7 mouse cellular contexts compared by ENCODE assay signal in the genomic region with DNA sequence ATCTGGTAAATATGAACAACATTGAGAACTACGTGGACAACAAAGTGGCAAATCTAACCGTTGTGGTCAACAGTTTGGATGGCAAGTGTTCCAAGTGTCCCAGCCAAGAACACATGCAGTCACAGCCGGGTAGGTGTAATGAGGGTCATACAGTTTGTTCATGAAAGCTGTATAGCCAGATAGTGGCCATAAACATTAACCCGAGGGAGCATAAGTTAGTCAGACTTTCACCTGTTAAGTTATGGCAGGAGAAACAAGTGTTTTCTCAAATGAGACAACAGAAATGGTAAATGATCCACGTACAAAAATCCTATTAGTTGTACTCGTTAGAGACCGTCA. TPM values are rescaled to one million over a fixed set of nuclear protein-coding genes. Genes with fewer than 3 reads are reported as not detected.
DNase-seq lines count a peak whose midpoint lies in the region; ATAC-seq and TF ChIP-seq lines count a peak whose summit lies in the region.

No protein-coding gene starts in this region.

- WGBS in lung, embryonic 15.5 days = 53% methylated on average over 7 of the region's 7 CpGs
- WGBS in forebrain, embryonic 12.5 days = 68% methylated on average over 7 of the region's 7 CpGs
- 65% methylated on average over 7 of the region's 7 CpGs for WGBS in limb, embryonic 12.5 days
- 15% methylated on average over 7 of the region's 7 CpGs for WGBS in small intestine, adult 2 months

- no peak for TF ChIP-seq POLR2A in small intestine, adult 2 months (IDR thresholded peaks at IDR 0.05; ENCODE audit: low read depth, low read length)

- H3K36me3 ChIP-seq in lung, embryonic 15.5 days = no peaks in the 10 kb centered on the region
- H3K36me3 ChIP-seq in forebrain, embryonic 12.5 days (replicated peaks) = no peaks in the 10 kb centered on the region
- H3K36me3 ChIP-seq in limb, embryonic 12.5 days = no peaks in the 10 kb centered on the region
- 0 out of 2 replicates have a peak, but pooled peaks cover 4% of the 10 kb centered on the region for H3K36me3 ChIP-seq in small intestine, adult 2 months (ENCODE audit: control insufficient read depth, insufficient read depth, low read length)

- H3K9ac ChIP-seq in lung, embryonic 15.5 days = no peak overlapping the region
- peak overlapping the region; percentile 54 for H3K9ac ChIP-seq in forebrain, embryonic 12.5 days
- H3K9ac ChIP-seq in limb, embryonic 12.5 days (replicated peaks) = no peak overlapping the region

- ATAC-seq in lung, embryonic 15.5 days (ENCODE audit: borderline replicate concordance, extremely low read depth, low FRiP score, low TSS enrichment) = no peak
- ATAC-seq in forebrain, embryonic 12.5 days (ENCODE audit: low FRiP score) = 0 out of 2 replicates have a peak, but pooled peaks have one; percentile 3
- no peak for ATAC-seq in limb, embryonic 12.5 days (ENCODE audit: insufficient number of reproducible peaks, insufficient read depth, low FRiP score, low TSS enrichment, low read depth)

- H3K4me1 ChIP-seq in lung, embryonic 15.5 days = peaks cover 3% of the 10 kb centered on the region; the same call in 1 of the 2 replicates
- peaks cover 10% of the 10 kb centered on the region for H3K4me1 ChIP-seq in forebrain, embryonic 12.5 days
- H3K4me1 ChIP-seq in limb, embryonic 12.5 days (replicated peaks) = peaks cover 5% of the 10 kb centered on the region; the same call in 1 of the 2 replicates
- peaks cover 6% of the 10 kb centered on the region; the same call in 1 of the 2 replicates for H3K4me1 ChIP-seq in small intestine, adult 2 months (ENCODE audit: control insufficient read depth, insufficient read depth, insufficient read length, low read length)

- no peaks in the 10 kb centered on the region for H3K9me3 ChIP-seq in lung, embryonic 15.5 days
- H3K9me3 ChIP-seq in forebrain, embryonic 12.5 days = no peaks in the 10 kb centered on the region
- no peaks in the 10 kb centered on the region for H3K9me3 ChIP-seq in limb, embryonic 12.5 days

- peak overlapping the region; percentile 44 for H3K4me3 ChIP-seq in lung, embryonic 15.5 days
- H3K4me3 ChIP-seq in forebrain, embryonic 12.5 days (replicated peaks) = peak overlapping the region; percentile 50
- H3K4me3 ChIP-seq in limb, embryonic 12.5 days (replicated peaks) = peak overlapping the region; percentile 45
- H3K4me3 ChIP-seq in small intestine, adult 2 months (ENCODE audit: low read depth, low read length) = peak overlapping the region; percentile 85

- no peak for TF ChIP-seq CTCF in small intestine, adult 2 months (IDR thresholded peaks at IDR 0.05; ENCODE audit: extremely low read depth, insufficient read length, insufficient replicate concordance, low read depth, low read length)

- peaks cover 12% of the 10 kb centered on the region; the same call in 1 of the 2 replicates for H3K27me3 ChIP-seq in lung, embryonic 15.5 days
- no peaks in the 10 kb centered on the region for H3K27me3 ChIP-seq in forebrain, embryonic 12.5 days
- peaks cover 30% of the 10 kb centered on the region for H3K27me3 ChIP-seq in limb, embryonic 12.5 days
- H3K27me3 ChIP-seq in small intestine, adult 2 months (ENCODE audit: control insufficient read depth, insufficient read depth, low read length) = no peaks in the 10 kb centered on the region

- no peak for DNase-seq in lung, postnatal 4 days
- no peak for DNase-seq in embryo, embryonic 10 days (ENCODE audit: low spot score)
- no peak for DNase-seq in retina, postnatal 1 day

- peak overlapping the region; percentile 94 for H3K4me2 ChIP-seq in lung, embryonic 15.5 days
- H3K4me2 ChIP-seq in forebrain, embryonic 12.5 days = peak overlapping the region; percentile 90
- H3K4me2 ChIP-seq in limb, embryonic 12.5 days = peak overlapping the region; percentile 88

- no peak overlapping the region for H3K27ac ChIP-seq in lung, embryonic 15.5 days
- H3K27ac ChIP-seq in forebrain, embryonic 12.5 days = no peak overlapping the region
- H3K27ac ChIP-seq in limb, embryonic 12.5 days = no peak overlapping the region
- peak overlapping the region; percentile 83 for H3K27ac ChIP-seq in small intestine, adult 2 months (ENCODE audit: insufficient read depth, low read depth, low read length)

RNA-seq across cellular contexts. Expression of gene Fgl2, which starts 0.7 kb away (rescaled TPM):
- polyA plus RNA-seq in lung, embryonic 15.5 days (2015; fragmentation: Nextera tagmentation; extraction: Ambion mirVana) = 4.6 and 5.8 TPM in 2 replicates
- 0.81 and 1.4 TPM in 2 replicates for polyA plus RNA-seq in forebrain, embryonic 12.5 days (2016; fragmentation: Nextera tagmentation; extraction: Ambion mirVana)
- polyA plus RNA-seq in limb, embryonic 12.5 days (2016; fragmentation: Nextera tagmentation; extraction: Ambion mirVana) = 0.66 and 0.84 TPM in 2 replicates
- 12.4 and 19.0 TPM in 2 replicates for polyA plus RNA-seq in small intestine, adult 2 months (2012; rRNA removed)

RNA-seq across cellular contexts. Expression of gene Ccdc146, which starts 51.3 kb away (rescaled TPM):
- 1.4 and 1.5 TPM in 2 replicates for polyA plus RNA-seq in lung, embryonic 15.5 days (2015; fragmentation: Nextera tagmentation; extraction: Ambion mirVana)
- polyA plus RNA-seq in forebrain, embryonic 12.5 days (2016; fragmentation: Nextera tagmentation; extraction: Ambion mirVana) = 0.20 and 0.31 TPM in 2 replicates
- polyA plus RNA-seq in limb, embryonic 12.5 days (2016; fragmentation: Nextera tagmentation; extraction: Ambion mirVana) = 0.06 TPM in 1 of 2 replicates, not detected in the other
- not detected in 2 replicates for polyA plus RNA-seq in small intestine, adult 2 months (2012; rRNA removed)

RNA-seq across cellular contexts. Expression of gene Fam185a, which starts 51.6 kb away (rescaled TPM):
- 5.5 and 6.0 TPM in 2 replicates for polyA plus RNA-seq in lung, embryonic 15.5 days (2015; fragmentation: Nextera tagmentation; extraction: Ambion mirVana)
- 4.4 and 5.4 TPM in 2 replicates for polyA plus RNA-seq in forebrain, embryonic 12.5 days (2016; fragmentation: Nextera tagmentation; extraction: Ambion mirVana)
- 5.5 and 5.7 TPM in 2 replicates for polyA plus RNA-seq in limb, embryonic 12.5 days (2016; fragmentation: Nextera tagmentation; extraction: Ambion mirVana)
- 1.7 and 2.3 TPM in 2 replicates for polyA plus RNA-seq in small intestine, adult 2 months (2012; rRNA removed)
